Mouse (Mus musculus) layer of hippocampus, postnatal 10 days (tissue): ENCODE measurements around the gene Naa15. TPM values are rescaled to one million over a fixed set of nuclear protein-coding genes. Genes with fewer than 3 reads are reported as not detected.
"Not testable (repeated sequence)": the region's sequence is repeated elsewhere in the genome, so short reads cannot be mapped to it uniquely, and the experiment has no call there.

Source experiments
- DNase-seq, 2 experiments: peaks; one replicate each; pipeline ENCODE4 v3.0.0; 2021; ENCODE audit warnings: low spot score in 2 of 2
- total RNA-seq, 2 experiments: library from RNA; stranded (reverse); gene quantifications; 2 replicates each; pipeline ENCODE4 v1.2.3; 2021

The Naa15 gene
- total RNA-seq, 2 experiments from 2014 or later, result 47.1 to 49.9 TPM

- DNase-seq, result no peak
Measured at GRCm38 (mm10) chr3:51425394-51425793, 10.4 kb downstream of the Naa15 start.

GRCm38 (mm10) chr3:51434364-51434763 is 19.4 kb downstream of the Naa15 start:
- not testable (repeated sequence) for DNase-seq

GRCm38 (mm10) chr3:51434871-51435595 is 20.1 kb downstream of the Naa15 start:
- DNase-seq, result no peak

GRCm38 (mm10) chr3:51468530-51468929 is 53.6 kb downstream of the Naa15 start:
- DNase-seq, result no peak

GRCm38 (mm10) chr3:51475706-51476105 is 60.8 kb downstream of the Naa15 start:
- no peak for DNase-seq

GRCm38 (mm10) chr3:51479893-51480292 is 64.9 kb downstream of the Naa15 start:
- no peak for DNase-seq

- peak; percentile 68 to 78 for DNase-seq
Measured at GRCm38 (mm10) chr3:51481059-51481458, 66.1 kb downstream of the Naa15 start.

GRCm38 (mm10) chr3:51481881-51482280 is 66.9 kb downstream of the Naa15 start:
- DNase-seq, result no peak

GRCm38 (mm10) chr3:51482781-51483180 is 67.8 kb downstream of the Naa15 start:
- DNase-seq, result no peak

GRCm38 (mm10) chr3:51483741-51484359 is 68.9 kb downstream of the Naa15 start, which contains the start of gene Rab33b:
Gene Rab33b, plus strand, starts transcription at chr3:51483920.
- DNase-seq, result peak; percentile 97 to 99

GRCm38 (mm10) chr3:51484370-51484769 is 69.4 kb downstream of the Naa15 start:
- no peak for DNase-seq

- DNase-seq, result no peak
Measured at GRCm38 (mm10) chr3:51485347-51485746, 70.4 kb downstream of the Naa15 start.

GRCm38 (mm10) chr3:51486491-51487195 is 71.7 kb downstream of the Naa15 start:
- no peak for DNase-seq

- no peak for DNase-seq
Measured at GRCm38 (mm10) chr3:51490088-51490753, 75.3 kb downstream of the Naa15 start.

- DNase-seq, result no peak
Measured at GRCm38 (mm10) chr3:51493272-51493838, 78.4 kb downstream of the Naa15 start.

GRCm38 (mm10) chr3:51494466-51494865 is 79.5 kb downstream of the Naa15 start:
- no peak for DNase-seq

- DNase-seq, result no peak
Measured at GRCm38 (mm10) chr3:51495646-51496045, 80.7 kb downstream of the Naa15 start.

GRCm38 (mm10) chr3:51497978-51498377 is 83.0 kb downstream of the Naa15 start:
- DNase-seq, result no peak

- no peak for DNase-seq
Measured at GRCm38 (mm10) chr3:51498659-51499058, 83.7 kb downstream of the Naa15 start.

GRCm38 (mm10) chr3:51499876-51500275 is 84.9 kb downstream of the Naa15 start:
- no peak for DNase-seq

GRCm38 (mm10) chr3:51504385-51504952 is 89.5 kb downstream of the Naa15 start:
- DNase-seq, result no peak
